Mouse (Mus musculus) brown adipose tissue, adult 24 weeks (tissue): ENCODE measurements at regions not wholly inside any gene's neighbourhood (a gene's known extent, or its start where the extent isn't known, plus 50 kb on each side); places are given as distances from the start of the nearest gene placed in this dataset.

Source experiments
- H3K27ac ChIP-seq: fragments of 200-500 bp; replicated peaks from 2 replicates; pipeline ENCODE4 v1.5.1; 2012; ENCODE audit warnings: low read depth, mild to moderate bottlenecking, low read length
- H3K4me1 ChIP-seq: fragments of 200-500 bp; 2 replicates; pipeline ENCODE4 v1.6.1; 2012; ENCODE audit warnings: low read length, mixed read lengths; ENCODE audit not compliant: control insufficient read depth, insufficient read depth, insufficient read length
- H3K4me3 ChIP-seq: fragments of 200-500 bp; 2 replicates; pipeline ENCODE4 v1.5.1; 2012; ENCODE audit warnings: low read depth, mild to moderate bottlenecking, low read length, moderate library complexity; ENCODE audit not compliant: insufficient read depth

GRCm38 (mm10) chr4:131400756-131401155, 437.3 kb downstream of the Ptpru start:
- no peaks in the 10 kb centered on the region for H3K4me1 ChIP-seq
- H3K4me3 ChIP-seq: no peak overlapping the region
- no peak overlapping the region for H3K27ac ChIP-seq

DNA sequence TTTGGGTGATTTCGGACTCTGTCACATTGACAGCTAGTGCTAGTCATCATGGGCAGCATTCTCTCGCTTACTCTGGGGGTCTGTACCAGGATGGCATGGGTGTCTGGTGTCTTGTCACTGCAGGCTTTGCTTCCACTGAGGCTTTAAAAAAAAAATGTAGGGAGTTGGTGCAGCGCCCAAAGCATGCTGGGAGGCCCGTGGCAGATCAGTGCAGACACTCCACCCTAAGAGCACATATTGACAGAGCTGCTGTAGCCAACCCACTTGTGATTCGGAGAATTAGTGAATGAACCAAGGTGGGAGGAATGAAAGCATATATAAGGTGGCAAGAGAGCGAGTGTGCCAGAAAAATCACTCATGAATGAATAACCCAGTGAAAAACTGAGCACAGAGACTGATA, 436.8 kb downstream of the Ptpru start:
- Histone ChIP-seq H3K4me3 (no peak overlapping the region), H3K27ac (no peak overlapping the region), H3K4me1 (no peaks in the 10 kb centered on the region)

DNA sequence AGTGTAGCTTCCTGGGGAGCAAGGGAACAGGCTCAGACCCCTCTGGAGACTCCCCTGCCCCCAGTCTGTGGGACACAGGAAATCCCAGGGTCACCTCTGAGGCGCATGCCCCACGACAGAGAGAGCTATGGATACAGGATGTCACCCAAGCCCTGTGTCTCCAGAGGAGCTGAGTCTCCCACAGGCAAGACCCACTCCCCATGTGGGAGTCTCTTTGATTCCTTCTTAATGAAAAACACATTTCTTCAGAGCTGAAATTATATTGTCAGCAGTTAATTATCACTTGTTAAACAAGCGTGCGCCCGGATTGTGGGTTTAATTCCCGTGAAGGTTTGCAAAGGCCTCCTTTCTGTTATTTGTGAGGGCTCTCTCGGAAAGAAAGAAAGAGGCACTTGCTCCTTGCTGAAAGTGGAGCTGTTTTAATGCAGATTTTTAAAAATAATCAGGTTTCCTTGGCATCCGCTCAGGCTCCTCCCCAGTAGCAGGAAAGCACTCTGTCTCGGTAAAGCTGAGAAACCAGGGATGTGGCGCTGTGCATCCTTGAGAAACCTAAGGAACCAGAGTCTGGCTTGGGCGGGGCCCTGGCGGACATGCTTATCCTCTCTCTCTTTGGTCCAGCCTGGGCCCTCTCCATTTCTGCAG, 432.6 kb downstream of the Ptpru start:
- Histone ChIP-seq H3K4me1 (no peaks in the 10 kb centered on the region), H3K27ac (no peak overlapping the region)

DNA sequence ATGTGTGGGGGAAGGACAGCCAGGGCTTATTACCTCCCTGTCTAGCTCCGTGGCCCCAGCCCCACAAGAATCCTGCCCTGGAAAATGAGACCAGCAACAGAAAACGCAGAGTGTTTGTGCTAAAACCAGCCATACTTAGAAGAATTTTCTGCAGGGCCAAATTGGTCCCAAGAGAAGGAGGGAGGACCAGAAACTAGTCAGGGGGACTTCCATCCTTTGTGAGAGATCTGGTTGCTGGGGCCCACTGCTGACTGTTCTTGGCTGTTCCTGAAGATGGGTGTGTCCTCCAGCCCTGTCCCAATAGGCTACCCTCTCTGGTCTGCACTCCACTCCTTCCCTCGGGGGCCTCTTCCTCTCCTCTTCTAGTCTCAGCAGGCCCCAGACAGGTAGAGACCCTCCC, 430.6 kb downstream of the Ptpru start:
- no peaks in the 10 kb centered on the region for H3K4me1 ChIP-seq
- H3K27ac ChIP-seq: no peak overlapping the region
- H3K4me3 ChIP-seq: no peak overlapping the region

More for the DNA sequence above, 432.6 kb downstream of the Ptpru start:
- no peak overlapping the region for H3K4me3 ChIP-seq

DNA sequence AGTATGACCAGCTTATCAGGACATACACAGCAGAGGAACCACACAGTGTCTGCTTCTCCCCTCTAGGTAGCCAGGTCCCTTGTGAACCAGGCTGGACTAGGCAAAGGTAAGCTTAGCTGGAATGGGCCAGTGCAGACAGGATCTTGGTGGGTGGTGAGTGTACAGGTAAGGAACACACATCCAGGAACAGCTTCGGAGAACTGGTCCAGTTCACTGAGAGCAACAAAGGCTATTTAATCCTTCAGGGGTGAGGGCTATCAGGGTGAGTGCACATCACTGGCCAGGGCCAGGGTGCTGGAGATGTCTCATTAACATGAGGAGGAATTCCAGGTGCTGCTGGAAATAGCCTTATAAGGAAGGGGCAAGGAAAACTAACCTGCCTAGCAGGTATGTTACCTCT, 429.4 kb downstream of the Ptpru start:
- Histone ChIP-seq H3K4me3 (no peak overlapping the region), H3K4me1 (no peaks in the 10 kb centered on the region), H3K27ac (no peak overlapping the region)

- Histone ChIP-seq H3K4me1 (no peaks in the 10 kb centered on the region), H3K4me3 (no peak overlapping the region), H3K27ac (no peak overlapping the region)
Measured at GRCm38 (mm10) chr4:131409805-131410204, 428.3 kb downstream of the Ptpru start.

- H3K4me1 ChIP-seq: no peaks in the 10 kb centered on the region
- H3K27ac ChIP-seq: no peak overlapping the region
- no peak overlapping the region for H3K4me3 ChIP-seq
Measured at GRCm38 (mm10) chr4:131411936-131412335, 426.2 kb downstream of the Ptpru start.

GRCm38 (mm10) chr4:131413380-131413779, 424.7 kb downstream of the Ptpru start:
- H3K4me3 ChIP-seq: no peak overlapping the region
- H3K27ac ChIP-seq: no peak overlapping the region
- no peaks in the 10 kb centered on the region for H3K4me1 ChIP-seq

DNA sequence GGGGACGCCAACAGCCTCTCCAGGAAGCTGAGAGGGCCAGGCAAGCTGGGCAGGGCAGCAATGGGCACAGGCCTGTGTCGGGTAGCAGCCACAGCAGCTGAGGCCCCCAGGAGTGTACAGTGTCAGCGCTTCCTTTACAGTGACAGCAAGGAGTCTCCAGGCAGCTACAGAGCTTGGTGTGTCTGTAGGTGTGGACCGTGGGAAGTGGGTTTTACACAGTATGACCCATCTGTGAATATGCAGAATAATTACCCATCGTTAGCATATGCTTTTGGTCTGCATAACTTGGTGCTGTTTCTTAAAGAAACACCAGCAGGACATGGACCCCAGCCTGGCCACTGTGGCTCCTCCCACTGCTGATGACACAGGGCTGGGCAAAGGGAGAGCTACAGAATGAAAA, 422.6 kb downstream of the Ptpru start:
- H3K27ac ChIP-seq: no peak overlapping the region
- H3K4me3 ChIP-seq: no peak overlapping the region
- no peaks in the 10 kb centered on the region for H3K4me1 ChIP-seq

DNA sequence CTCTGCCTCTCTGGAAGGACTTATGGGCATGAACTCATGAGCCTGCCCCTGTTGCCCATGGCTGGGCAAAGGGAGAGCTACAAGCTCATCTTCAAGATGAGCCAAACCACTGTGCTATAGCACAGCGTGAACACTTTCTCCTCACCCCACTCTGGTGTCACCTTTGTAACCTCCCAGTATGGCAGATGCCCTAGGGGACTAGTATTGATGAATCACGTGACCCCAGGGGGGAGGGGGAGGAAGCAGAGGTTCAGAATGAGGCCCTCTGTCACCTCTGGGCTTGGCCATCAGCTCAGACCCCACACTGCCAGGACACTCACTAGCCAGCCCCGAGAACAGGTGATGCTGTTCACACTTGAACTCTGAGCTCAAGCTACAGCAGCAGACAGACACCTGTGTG, 421.9 kb downstream of the Ptpru start:
- Histone ChIP-seq H3K27ac (no peak overlapping the region), H3K4me1 (no peaks in the 10 kb centered on the region), H3K4me3 (no peak overlapping the region)

DNA sequence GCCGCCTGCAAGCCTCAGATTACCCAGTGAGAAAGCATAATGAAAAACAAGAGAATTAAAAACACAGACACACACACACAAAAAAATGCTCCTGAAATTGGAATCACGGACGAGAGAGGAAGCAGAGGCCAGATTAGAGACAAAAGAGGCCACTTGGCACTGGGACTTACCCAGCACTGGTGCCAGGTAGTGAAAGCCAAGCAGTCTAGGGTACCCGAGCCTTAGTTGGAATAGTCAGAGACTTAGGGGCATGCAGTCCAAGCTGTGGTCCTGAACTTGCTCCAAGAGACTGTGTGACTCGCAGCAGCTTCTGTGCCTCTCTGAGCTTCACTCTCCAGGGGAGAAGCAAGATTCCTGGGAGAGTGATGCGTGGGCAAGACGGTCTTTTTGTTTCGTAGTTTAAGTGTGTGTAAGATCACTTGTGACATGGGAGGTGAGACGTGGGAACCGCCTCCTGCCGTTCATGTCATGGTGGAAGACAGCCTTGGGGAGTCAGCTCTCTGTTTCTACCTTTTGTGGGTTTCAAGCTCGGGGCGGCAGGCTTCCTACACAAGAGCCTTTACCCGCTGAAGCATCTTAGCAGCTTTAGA, 420.8 kb downstream of the Ptpru start:
- H3K4me3 ChIP-seq: no peak overlapping the region
- H3K4me1 ChIP-seq: no peaks in the 10 kb centered on the region
- H3K27ac ChIP-seq: no peak overlapping the region

DNA sequence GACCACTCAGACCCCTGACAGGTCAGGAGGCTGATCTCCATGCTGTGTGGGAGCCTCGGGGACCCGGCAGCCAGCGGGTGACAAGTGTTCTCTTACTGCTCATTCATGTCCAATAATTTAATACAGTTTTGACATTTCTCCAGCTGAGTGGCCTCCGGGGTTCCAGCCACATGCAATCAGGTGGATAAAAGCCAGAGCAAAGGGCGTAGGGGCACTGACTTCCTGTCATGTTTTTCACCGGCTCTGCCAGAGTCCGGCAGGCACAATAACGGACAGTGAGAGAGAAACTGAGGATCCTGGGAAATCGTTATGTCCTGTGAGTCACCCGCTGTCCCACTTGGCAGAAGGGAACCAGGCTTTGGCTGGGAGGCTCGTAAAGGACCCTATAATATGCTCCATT, 412.8 kb downstream of the Ptpru start:
- H3K27ac ChIP-seq: no peak overlapping the region
- no peak overlapping the region for H3K4me3 ChIP-seq
- H3K4me1 ChIP-seq: 0 out of 2 replicates have a peak, but pooled peaks cover 2% of the 10 kb centered on the region

- no peak overlapping the region for H3K4me3 ChIP-seq
- H3K4me1 ChIP-seq: 0 out of 2 replicates have a peak, but pooled peaks cover 2% of the 10 kb centered on the region
- no peak overlapping the region for H3K27ac ChIP-seq
Measured at GRCm38 (mm10) chr4:131427871-131428270, 410.2 kb downstream of the Ptpru start.

DNA sequence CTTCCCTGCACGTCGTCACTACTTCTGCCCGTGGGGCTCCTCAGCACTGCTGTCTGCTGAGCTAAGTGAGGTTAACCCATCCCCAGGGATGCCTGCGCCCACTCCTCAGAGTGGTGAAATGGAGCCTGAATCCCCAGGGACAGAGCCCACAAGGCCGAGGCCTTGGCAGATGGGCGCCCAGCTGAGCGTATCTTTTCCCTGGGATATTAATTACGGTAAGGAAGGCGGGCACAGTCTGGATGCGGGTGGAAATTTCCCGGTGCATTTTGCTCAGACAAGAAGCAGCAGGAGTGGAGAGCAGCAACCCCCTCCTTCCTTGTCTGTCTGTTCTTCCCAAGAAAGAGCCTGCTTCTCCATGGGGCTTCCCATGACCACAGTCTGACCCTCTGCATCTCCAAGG, 408.7 kb downstream of the Ptpru start:
- Histone ChIP-seq H3K4me1 (0 out of 2 replicates have a peak, but pooled peaks cover 2% of the 10 kb centered on the region), H3K27ac (no peak overlapping the region), H3K4me3 (no peak overlapping the region)

GRCm38 (mm10) chr4:131430420-131430819, 407.7 kb downstream of the Ptpru start:
- no peak overlapping the region for H3K4me3 ChIP-seq

DNA sequence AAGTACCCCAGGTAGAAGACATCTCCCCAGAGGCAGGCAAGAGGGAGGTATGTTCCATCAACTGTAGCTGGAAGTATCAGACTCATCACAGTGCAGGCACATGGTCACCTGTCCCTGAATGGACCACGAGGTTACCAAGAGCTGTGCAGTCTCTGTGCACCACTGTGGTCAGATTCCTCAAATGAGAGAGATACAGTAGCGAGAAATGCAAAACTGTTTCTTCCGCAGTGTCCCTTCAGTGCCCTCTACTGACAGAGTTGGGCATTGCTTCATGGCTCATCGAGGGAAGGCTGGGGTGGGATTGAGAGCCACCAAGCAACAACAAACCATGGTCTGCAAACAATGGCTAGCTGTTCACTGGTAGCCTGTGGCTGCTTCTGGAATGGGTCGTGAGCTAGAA, 406.9 kb downstream of the Ptpru start:
- no peak overlapping the region for H3K27ac ChIP-seq

More at GRCm38 (mm10) chr4:131430420-131430819, 407.7 kb downstream of the Ptpru start:
- no peak overlapping the region for H3K27ac ChIP-seq
- no peaks in the 10 kb centered on the region for H3K4me1 ChIP-seq

More for the DNA sequence above, 406.9 kb downstream of the Ptpru start:
- no peaks in the 10 kb centered on the region for H3K4me1 ChIP-seq
- H3K4me3 ChIP-seq: no peak overlapping the region
